Mouse (Mus musculus): Measurements from ENCODE around the gene Itih3. TPM values are rescaled to one million over a fixed set of nuclear protein-coding genes. Genes with fewer than 3 reads are reported as not detected.
A peak's percentile ranks its signal among the peaks of the same experiment; 100 is the strongest.

The Itih3 gene
- polyA plus RNA-seq, 1 experiment: 1.2 TPM

DNA sequence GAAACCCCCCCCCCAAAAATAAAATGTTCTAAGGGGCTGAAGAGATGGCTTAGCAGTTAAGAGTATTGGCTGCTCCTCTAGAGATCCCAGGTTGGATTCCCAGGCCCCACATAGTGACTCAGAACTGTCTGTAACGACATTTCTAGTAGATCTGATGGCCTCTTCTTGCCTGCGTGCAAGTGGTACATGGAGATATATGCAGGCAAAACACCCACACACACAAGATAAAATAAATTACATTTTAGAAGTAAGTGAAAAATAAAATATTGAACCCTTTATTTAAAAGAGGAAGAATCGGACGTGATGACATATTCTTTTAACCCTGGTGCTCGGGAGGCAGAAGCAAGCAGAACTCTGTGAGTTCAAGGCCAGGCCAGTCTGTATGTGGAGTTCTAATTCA is 20.9 kb downstream of the Itih3 start:
- no peak for DNase-seq (ENCODE audit: low read depth)

DNA sequence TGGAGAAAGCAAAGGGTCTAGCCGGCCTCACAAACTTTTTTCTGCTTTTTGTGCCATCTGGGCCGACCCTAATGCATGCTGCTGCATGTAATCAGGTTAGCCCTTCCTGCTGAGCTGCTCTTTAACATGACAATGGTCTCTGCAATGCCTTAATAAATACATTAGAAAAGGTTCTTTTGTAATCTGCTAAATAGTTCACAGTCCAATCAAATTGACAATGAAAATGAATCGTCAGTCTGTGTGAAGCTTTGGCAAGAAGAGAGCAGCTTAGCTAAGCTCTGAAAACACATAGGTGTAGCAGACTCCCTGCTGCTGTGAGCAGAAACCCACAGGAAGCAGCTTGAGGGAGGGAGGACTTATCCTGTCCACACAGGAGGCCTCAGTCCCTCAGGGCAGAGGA is 23.6 kb downstream of the Itih3 start:
- no peak for DNase-seq (ENCODE audit: low read depth)

DNA sequence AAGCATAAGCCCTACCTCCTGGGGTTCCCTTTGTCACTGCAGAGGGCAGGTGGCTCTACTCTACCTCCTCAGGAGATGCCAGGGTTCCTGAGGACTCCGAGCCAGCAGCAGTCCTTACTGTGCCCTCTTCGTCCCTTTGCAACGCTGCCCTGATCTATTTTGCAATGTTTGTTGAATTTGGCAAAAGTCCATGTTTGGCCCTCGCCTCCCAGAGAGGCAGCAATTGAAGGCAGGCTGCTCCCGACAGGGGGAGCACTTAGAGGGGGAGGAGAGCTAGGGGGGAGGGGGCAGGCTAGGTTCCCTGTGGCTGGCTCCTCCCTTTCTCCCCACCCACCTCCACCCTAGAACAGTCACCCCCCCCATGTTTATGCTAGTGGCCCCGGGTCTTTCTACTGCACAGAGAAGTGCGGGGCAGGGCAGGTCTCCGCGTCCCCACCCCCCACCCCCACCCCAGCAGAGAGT is 35.3 kb downstream of the Itih3 start:
- DNase-seq (ENCODE audit: low read depth): no peak

DNA sequence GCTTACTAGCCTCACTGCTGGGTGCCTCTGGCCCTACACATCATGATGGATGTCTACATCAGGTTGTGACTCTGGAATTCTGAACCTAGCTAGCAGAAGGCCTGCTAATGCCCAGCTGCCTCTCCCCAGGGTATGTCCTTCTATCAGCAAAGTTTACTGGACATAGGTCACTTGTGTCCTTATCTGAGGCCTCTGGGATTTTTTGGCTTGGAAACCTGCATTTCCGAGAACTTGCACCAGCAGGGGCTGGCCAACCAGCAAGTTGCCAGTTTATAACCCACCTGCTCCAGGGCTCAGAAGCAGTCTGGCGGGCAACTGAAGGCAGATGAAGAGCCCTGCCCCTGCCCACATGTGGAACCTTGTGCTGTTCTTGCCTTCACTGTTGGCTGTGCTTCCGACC is 37.4 kb downstream of the Itih3 start, which contains the start of gene Itih4:
Gene Itih4, plus strand, starts transcription at position 273 of the 400 bp plus-strand sequence.
- no peak for DNase-seq (ENCODE audit: low read depth)

DNA sequence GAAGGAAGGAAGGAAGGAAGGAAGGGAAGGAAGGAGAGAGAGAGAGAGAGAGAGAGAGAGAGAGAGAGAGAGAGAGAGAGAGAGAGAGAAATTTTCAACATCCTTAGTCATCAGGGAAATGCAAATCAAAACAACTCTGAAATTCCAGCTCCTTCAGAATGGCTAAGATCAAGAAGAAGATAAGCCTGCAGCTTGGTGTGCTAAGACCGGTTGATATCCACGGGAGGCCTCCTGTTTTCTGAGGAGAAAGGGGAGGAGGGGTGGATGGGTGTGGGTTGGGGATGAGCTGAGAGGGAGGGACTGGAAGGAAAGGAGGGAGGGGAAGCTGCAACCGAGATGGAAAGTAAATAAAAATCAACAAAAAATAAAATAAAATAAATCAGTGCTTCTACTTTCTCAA is 38.3 kb downstream of the Itih3 start:
- no peak for DNase-seq (ENCODE audit: low read depth)

DNA sequence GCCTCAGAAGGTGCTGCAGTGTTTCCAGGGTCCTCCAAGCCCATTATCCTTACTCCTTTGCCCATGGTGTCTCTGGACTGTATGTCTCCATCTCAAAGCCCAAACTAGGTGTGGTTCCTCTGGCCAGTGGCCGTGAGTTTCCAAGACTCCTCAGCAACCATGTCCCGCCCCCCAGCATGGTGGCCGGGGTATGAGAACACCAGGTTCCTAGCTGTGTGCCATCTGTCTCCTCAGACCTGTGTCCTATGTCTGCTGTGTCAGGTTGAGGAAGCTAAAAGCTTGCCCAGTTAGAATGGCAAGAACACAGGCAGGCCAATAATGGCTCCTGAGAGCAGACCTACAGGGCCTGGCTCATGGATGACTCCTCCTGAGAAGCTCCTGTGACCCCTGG is 41.8 kb downstream of the Itih3 start:
- DNase-seq (ENCODE audit: low read depth): no peak

DNA sequence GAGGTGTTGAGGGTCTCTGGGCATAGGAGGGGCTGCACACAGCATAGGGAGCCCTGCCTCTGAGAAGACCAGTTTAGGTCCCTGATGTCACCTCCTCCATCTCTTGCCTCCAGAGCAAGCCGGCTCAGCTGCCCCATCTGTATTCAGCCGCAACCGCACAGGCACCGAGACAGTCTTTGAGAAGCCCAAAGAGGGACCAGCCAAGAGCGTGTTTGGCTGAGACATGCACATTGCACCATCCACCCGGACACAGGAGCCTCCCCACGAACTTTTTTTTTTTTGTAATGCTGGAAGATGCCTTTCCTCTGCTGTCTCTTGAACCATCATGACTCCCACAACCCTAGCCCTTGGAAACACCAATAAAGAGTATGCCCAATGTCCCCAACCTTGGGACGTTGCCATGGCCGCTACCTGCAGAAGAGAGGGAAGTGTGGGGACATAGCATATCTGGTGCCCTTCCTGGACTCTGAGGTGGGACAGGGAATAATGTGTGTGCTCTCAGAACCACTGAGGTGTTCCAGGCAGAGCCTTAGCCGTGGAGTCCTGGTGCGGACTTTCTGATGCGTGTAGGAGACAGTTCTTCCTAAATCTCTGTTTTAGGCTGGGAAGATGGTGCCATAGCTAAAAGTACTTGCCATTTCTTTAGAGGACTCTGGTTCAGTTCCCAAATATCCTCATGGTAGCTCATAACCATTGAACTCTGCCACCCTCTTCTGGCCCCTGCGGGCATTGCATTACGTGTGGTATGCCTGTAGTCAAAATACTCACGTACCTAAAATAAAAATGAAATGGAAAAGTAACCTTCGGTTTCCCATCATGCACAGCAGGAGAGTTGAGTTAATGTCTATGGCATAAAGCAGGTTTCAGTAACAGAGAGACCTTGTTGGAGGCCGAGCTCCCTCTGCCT is 42.5 kb downstream of the Itih3 start:
- DNase-seq (ENCODE audit: low read depth): no peak

DNA sequence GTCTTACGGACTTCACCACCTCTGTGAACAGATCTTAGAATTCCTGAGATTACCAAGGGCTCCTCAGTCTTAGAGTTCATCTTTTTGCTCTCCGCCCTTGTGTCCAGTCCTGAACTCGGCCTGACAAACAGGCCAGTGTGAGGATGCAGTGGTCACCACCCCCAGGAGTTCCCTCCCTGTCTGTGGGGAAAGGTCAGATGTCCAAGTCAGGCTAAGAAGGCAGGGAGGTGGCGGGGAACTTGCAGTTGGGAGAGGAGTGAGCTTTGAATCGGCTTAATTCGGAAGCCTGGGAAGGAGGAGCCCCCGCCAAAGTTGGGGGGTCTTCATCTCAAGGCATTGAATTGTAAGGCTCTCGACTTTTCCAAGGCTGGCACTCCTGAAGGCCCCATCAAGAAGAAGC is 43.3 kb downstream of the Itih3 start:
- DNase-seq (ENCODE audit: low read depth): no peak

DNA sequence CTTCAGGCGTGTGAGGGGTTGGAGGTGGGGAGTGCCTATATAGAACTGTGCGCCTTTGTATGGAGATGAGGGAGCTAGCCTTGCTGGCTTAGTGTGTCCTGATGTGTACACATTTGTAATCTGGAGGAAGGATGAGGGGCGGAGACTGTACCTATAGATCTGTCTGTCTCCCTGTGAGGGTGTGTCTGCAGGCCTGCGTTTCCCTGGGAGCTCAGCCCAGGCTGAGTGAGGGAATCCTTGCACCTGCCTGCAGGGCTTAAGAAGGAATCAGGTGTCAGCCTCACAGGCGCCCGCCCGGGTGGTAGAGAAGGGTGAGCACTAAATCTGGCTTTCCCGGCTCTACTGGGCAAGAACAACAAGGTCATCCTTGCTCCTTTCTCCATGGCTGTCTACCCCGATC is 43.8 kb downstream of the Itih3 start:
- no peak for DNase-seq (ENCODE audit: low read depth)

DNA sequence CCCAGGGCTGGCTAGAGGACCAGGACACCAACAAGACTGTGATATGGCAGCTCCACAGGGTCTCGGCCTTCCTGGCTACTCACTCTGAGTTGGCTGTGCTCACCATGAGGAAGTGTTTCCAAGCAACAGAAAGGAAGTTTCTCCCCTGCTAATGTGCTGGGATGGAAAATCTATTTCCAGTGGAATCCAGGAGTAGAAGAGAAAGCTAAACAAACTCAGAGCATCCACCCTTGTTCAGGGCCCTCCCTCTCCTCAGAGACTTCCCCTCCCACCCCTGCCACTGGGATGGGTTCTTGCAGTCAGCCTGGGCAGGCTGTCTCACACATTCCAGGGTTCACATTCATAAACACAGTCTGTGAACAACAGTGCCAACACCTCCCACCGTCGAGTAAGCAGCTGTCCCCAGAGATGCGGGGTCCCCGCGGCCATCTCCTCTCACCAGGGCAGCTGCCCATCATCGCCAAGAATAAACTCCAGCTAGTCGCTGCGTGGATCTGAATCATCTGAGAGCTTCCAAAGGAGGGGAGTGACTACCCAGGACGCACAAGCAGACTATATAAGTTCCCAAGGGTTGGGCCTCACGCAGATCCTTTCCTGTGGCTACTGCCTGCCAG is 44.5 kb downstream of the Itih3 start, which contains the start of gene Mustn1:
Gene Mustn1, plus strand, starts transcription at position 243 of the 614 bp plus-strand sequence.
- DNase-seq (ENCODE audit: low read depth): no peak

DNA sequence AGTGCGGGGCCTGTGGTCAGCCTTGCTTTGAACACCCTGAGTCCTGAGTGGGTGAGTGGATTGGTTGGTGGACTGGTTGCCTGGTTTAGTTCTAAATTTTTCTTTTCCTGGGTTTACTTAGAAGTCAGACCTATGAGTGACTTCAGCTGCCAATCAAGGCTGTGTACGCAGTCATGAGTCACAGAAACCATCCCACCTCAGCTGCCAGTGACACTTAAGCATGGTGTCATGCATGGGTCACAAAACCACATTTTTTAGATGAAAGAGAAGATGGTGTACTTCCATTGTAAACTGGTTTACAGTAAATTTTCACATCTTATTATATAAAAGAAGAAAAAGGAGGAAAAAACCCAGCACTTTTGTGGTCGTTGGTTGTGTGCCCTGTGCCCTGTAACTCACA is 45.7 kb downstream of the Itih3 start:
- no peak for DNase-seq (ENCODE audit: low read depth)

DNA sequence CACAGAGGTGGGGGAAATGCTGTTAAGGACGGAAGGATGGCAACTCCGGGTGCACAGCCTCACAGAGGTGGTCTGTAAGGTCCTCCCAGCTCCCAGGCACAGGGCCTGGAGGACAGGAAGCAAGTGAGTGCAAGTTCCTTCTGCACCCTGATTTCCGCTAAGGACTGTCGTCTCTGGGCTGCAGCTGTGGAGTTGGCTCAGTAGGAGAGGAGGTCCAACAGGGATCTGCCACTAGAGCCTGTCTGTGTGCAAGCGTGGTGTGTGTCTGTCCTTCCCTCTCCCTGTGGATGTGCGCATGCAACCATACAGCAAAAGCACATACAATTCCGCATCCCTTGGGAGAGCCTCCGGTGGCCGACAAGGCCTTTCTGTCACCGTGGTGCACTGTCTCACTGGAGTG is 47.1 kb downstream of the Itih3 start:
- DNase-seq (ENCODE audit: low read depth): no peak

DNA sequence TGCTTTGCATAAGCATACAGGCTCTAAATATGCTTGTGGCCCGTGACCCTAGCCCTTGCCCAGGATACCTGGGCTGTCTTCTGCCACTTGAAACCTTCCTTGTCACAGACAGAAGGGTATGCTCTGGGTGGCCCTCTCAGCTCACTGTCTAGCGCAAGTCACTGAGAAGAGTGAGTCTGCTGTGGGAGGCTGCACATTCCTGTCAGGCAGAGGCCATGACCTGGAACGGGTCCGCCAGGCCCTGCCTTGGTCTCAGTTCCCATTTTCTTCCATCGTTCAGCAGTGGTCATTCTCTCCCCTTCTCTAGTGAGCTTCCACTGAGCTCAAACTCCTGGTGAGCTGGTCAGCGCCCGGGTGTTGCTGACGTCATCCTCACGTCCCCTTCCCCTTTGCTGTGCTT is 47.6 kb downstream of the Itih3 start:
- DNase-seq (ENCODE audit: low read depth): no peak

DNA sequence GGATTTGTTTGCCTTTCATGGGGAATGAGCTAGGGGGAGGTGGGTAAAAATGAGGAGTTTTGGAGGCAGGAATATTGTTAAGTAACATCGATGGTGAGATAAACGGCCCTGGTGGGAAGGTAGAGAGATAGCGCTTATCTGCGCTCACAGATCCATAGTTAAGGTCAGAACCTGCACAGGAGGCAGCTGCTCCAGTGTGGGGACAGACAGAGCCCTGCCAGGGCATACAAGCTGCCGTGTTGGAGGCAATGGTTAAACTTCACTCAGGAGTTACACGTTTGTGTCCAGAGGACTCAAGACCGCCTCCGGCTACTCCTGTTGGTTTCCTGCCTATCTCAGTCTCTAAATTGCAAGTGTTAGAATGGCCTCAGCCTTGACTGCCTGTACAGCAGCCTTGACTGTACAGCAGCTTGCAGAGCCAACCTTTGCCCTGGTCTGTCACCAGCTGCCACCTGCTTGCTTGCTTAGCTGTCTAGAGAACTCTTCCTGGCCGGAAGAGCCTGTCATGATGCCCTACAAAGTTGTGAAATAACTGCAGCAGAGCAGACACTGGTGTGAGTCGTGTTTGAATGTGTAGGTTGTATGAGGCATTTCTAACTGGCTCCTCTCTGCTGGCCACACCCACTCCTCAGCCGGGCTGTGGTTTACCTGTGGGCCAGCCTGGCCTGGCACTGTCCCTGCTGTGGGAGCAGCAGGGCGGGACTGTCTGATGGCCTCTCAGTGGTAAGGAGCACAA is 48.3 kb downstream of the Itih3 start:
- peak; percentile 63 for DNase-seq (ENCODE audit: low read depth)

DNA sequence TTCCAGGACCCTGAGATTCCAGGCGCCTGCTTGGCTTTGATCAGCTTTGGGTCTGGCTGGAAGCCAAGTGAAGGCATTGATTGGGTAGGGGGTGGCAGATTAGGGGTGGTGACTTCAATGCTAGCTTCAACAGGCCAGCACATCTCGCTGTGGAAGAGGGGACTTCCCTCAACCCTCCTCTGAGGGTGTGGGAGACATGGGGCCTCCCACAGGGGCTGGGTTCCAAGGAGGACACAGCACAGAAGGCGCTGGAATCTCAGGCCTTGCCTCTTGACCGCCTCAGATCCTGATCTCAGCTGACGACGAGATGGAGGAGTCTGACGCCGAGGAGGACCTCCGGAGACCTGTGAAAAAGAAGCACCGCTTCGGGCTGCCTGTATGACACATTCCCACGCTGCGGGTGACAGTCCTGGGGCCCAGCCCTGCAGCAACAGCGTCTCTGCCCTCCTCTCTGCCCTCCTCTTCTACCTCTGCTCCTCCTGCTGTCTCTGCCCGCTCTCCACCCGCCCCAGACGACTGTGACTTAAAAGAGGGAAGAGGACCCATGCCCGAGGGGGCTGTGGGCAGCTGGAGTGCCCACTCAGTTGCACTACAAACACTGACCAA is 49.4 kb downstream of the Itih3 start:
- no peak for DNase-seq (ENCODE audit: low read depth)

DNA sequence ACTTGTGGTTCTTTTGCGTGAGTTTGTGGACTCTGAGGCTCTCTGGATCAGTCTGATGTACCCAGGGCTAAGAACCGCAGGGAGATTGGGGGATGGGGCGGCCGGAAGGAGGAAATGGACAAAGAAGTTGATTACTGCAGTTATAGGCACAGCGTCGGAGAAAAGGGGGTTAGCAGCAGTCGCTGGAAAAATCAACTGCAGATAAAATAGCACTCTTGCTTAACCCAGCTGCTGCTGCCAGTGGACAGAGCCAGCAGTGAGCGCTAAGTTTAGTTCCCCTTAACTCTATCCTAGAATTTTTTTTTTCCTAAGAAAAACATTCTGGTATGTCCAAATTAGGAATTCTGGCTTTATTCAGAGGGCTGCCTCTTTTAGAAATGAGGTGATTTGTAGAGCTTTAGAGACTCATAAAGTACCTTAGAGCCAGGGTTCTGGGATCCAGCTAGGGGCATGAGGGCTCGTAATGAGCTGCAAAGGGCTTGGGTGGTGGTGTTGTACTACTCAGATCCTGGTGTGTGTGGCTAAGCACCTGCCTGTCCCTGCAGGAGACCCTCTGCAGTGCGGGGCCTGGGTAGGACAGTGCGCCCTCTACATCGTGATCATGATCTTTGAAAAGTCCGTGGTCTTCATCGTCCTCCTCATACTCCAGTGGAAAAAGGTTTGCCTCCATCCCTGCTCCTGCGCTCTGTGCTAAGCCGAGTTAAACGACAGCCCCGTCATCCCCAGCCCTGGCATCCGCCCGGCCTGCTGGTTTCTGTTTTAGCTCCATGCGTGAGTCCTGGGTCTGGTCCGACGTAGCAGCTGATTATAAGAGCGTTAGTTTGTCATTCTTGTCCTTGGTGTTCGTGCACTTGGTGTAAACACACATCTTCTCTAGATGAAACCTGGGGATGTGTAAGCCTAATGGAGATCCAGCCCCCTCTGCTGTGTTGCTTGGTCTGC is 53.1 kb downstream of the Itih3 start:
- DNase-seq (ENCODE audit: low read depth): no peak

DNA sequence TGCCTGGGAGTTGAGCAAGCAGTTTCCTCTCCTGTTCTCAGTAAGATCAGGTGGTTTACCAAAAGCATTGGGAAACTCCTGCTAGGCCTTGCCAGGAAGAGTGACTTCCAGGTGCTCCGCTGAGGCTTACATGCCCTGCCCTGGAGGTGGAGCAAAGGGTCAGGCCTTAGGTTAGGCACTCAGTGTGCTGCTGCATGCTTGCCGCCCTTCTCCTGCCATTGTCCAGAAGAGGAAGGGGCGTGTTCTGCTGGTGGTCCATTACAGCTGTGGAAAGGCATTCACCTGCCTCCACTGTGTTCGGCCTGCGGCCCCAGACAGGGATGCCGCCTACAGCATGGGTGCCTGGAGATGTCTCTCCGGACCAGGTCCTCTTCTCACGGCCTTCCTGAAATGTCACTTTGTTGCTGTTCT is 54.2 kb downstream of the Itih3 start:
- peak; percentile 72 for DNase-seq (ENCODE audit: low read depth)

DNA sequence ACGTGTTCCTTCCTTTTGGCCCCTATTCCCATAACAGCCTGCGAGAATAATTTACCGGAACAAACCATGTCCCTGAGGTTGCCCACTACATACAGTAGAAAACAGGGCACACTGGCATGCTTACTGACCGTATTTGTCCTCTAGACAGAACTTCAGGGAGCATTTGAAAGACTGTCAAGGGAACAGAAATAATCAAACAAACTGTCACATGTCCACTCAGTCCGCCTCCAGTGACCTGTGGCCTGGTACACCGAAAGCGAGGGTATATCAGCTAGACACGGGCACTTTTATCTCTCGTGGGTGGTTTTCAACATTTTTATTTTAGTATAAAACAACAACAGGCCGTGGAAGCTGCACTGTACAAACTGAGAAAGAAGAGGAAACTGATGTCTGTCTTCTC is 54.7 kb downstream of the Itih3 start:
- no peak for DNase-seq (ENCODE audit: low read depth)

DNA sequence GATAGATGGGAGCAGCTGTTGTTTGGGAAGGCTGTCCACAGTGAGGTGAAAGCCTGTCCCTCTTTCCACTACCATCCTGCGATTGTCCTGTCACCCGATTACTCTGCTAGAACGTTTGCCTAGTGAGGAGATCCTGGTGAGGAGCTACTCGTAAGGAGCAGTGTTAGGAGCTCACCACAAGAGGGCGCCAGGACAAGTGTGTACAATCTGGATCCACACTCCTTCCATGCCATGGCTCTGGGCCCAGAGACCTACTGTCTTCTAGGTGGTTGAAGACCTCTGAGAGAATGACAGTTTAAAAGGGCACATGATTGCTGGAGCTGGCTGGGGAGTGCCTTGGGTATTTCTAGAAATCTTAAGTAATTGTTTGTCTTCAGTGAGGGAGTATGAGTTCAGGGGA is 56.5 kb downstream of the Itih3 start:
- no peak for DNase-seq (ENCODE audit: low read depth)

DNA sequence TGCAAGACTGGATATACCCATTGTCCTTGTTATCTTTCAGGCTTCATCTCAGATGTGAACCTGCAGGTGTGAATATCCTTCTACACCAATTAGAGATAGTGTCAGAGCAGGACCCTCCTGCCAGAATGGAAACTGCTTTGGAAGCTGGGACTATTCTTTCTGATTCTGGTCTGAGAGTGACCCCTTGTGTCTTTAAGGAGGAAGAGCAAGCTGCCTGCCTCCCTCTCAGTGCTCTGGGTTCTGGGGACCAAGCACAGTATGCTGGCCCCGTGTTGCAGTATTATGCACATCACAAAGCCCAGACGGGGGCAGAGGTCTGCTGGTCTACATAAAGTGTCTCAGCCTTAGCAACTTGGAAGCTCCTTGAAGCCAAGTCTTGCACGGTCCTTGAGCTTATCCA is 58.2 kb downstream of the Itih3 start:
- no peak for DNase-seq (ENCODE audit: low read depth)

DNA sequence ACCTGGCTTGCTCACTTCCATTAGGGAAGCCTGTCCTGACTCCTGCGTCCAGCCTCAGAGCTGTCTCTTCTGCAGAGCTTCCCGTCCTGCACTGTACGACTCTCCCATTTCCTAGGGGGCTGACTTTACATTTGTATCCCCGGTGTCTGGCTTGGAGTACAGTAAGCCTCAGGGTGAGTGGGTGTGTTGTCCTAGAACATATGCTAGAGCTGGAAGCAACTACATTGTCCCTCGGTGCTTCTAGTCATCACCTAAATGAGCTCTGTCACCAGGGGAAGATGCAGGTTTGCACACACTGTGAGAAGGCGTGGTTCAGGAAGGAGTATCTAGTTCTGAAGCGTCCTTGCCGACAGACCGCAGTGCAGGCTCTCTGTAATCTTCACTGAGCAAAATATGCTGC is 61.2 kb downstream of the Itih3 start:
- DNase-seq (ENCODE audit: low read depth): no peak
